Mouse (Mus musculus) liver, embryonic 14 days (tissue): ENCODE results near the gene Gm14393. TPM values are rescaled to one million over a fixed set of nuclear protein-coding genes. Genes with fewer than 3 reads are reported as not detected.

Experiments
- polyA plus RNA-seq: library from polyadenylated mRNA; depleted of rRNA; stranded (reverse); fragments of >200 nt; gene quantifications from 2 replicates; pipeline ENCODE4 v1.2.3, GENCODE M21; 2012; rRNA removed

Gm14393 gene
- polyA plus RNA-seq: 0.05 TPM in 1 of 2 replicates, not detected in the other

DNA sequence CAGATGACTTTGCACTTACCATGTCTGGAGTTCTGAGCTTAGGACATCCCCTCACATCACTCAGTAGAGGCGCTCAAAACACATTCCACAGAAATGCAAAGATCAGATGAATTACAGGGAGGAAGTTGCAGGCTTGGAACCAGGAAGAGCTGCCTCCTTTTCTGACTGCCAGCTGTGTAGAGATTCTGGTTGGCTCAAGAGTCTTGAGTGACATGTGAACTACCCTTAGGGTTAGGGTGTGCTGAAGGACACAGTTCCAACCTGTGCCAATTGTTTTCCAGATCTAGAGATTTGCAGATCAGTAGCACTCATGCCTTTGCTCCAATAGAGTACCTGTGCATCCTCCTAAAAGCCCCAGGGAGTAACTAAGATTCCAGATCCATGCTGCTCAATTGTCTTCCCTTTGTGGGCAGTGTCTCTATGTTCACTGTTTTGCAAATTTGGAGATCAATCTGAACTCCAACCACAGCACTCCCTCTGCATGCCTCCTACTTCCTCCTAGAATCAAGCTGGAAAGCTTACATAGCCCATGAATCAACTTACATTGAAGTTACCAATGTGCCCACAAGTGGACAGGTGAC is at the start of gene Gm14393:
TSS of gene Gm14393 (minus strand) at position 101 of the 581 bp plus-strand sequence.

Other genes starting within 250 kb of the Gm14393 start
- gene Gm14444, start 57.5 kb downstream of the Gm14393 start, polyA plus RNA-seq: not detected in 2 replicates
- gene Gm14399, start 74.2 kb upstream of the Gm14393 start, polyA plus RNA-seq: 1.5 and 1.7 TPM in 2 replicates
- 0.10 and 0.14 TPM in 2 replicates for gene Gm14443, start 108.1 kb upstream of the Gm14393 start, polyA plus RNA-seq
- gene Gm14391, start 139.1 kb upstream of the Gm14393 start, polyA plus RNA-seq: 2.4 and 2.5 TPM in 2 replicates
- gene Gm14440, start 207.3 kb upstream of the Gm14393 start, polyA plus RNA-seq: not detected in 2 replicates